Mouse (Mus musculus) layer of hippocampus, adult 2 months (tissue): ENCODE measurements around the gene Lyrm9. TPM values are rescaled to one million over a fixed set of nuclear protein-coding genes. Genes with fewer than 3 reads are reported as not detected.

Source experiments
- DNase-seq, 2 experiments: peaks; one replicate each; pipeline ENCODE4 v3.0.0; 2022; ENCODE audit warnings: low spot score in 2 of 2
- H3K27ac ChIP-seq: fragments of 200-600 bp; 2 replicates; pipeline ENCODE4 v1.8.1; 2022
- H3K4me3 ChIP-seq: fragments of 200-600 bp; 2 replicates; pipeline ENCODE4 v1.8.1; 2022; ENCODE audit warnings: mild to moderate bottlenecking
- CTCF ChIP-seq: fragments of 200-600 bp; conservative IDR thresholded peaks from 2 replicates; pipeline ENCODE4 v1.8.1; 2022; ENCODE audit warnings: antibody characterized with exemption, mild to moderate bottlenecking, moderate library complexity
- total RNA-seq, 2 experiments: library from RNA; stranded (reverse); gene quantifications; 2 replicates each; pipeline ENCODE4 v1.2.3; 2021

The Lyrm9 gene
- total RNA-seq, 2 experiments from 2014 or later = 20.6 to 22.0 TPM

DNA sequence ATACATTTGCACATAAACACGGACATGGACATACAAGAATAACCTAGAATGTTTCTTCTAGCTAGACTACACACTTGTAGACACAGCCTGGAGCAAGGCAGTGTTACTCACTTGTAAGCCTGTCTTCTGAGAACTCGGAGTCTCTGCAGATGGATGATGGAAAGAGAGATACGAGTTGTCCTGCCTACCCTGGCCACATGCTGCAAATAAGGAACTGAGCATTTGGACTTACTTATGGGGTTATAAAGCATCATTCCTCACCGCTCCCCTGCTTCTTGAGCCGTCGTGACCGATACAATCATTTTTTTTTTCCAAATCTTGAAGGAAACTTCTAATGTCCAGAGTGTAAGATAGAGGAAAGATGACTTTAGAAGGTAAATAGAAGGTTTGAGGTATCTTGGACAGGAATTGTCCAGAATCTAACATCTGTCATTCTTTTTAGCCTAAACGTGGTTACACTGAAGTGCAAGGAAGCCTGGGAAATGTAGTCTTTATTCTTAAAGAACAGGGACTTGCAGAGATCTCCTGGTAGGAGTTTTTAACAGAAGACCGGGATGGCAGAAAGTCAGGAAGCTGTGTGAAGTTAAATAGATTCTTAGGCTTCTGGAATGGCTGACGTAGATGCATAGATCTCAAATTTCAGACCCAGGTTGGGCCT, 30.2 kb upstream of the Lyrm9 start:
- Histone ChIP-seq H3K4me3 (no peak overlapping the region), H3K27ac (no peak overlapping the region)
- DNase-seq = no peak
- TF ChIP-seq CTCF = no peak

- Histone ChIP-seq H3K4me3 (no peak overlapping the region), H3K27ac (no peak overlapping the region)
- no peak for TF ChIP-seq CTCF
- no peak for DNase-seq
Measured at GRCm38 (mm10) chr11:78801094-78801493, 25.3 kb upstream of the Lyrm9 start.

- no peak overlapping the region for H3K4me3 ChIP-seq
- no peak for DNase-seq
- H3K27ac ChIP-seq = no peak overlapping the region
- TF ChIP-seq CTCF = no peak
Measured at GRCm38 (mm10) chr11:78803587-78804316, 22.6 kb upstream of the Lyrm9 start.

- H3K4me3 ChIP-seq = no peak overlapping the region
- DNase-seq = no peak
- TF ChIP-seq CTCF = no peak
- no peak overlapping the region for H3K27ac ChIP-seq
Measured at GRCm38 (mm10) chr11:78804551-78804950, 21.8 kb upstream of the Lyrm9 start.

DNA sequence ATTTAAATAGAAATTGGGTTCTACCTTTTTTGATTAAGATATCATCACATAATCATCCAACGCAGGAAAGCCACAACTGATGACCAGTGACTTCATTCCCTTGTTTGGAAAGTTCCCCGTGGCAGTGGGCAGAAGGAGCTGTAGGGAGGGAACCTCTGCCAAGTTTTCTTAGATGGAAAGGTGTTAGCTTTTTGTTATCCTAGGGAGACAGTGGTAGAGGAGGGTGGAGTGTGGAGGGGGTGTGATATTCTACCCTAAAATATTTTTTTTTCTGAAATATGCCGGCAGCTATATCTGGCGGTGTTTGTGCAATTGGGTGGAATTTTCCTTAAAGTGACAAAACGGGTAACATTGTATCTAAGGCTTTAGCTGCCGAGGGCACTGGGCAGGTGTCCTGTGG, 21.2 kb upstream of the Lyrm9 start:
- H3K4me3 ChIP-seq = no peak overlapping the region
- DNase-seq = no peak
- H3K27ac ChIP-seq = no peak overlapping the region
- TF ChIP-seq CTCF = no peak

DNA sequence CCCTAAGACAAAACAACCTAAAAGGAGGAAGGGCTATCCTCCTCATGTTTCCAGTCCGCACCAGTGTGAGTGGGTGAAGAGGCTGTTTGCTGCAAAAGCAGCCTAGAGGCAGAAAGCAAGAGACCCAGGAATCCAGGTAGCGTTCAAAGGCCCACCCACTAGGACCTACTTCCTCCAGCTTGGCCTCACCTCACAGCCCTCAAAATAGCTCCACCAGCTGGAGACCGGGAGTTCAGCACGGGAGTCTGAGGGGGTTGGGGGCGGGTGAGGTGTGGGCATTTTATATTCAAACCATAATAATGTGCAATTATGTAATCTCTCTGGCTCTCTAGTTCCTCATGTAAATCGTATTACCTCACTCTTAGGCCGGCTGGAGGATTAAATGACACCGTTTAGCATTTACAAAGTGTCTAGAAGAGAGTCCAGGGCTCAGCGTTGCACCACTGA, 20.7 kb upstream of the Lyrm9 start:
- no peak overlapping the region for H3K4me3 ChIP-seq
- H3K27ac ChIP-seq = no peak overlapping the region
- no peak for DNase-seq
- TF ChIP-seq CTCF = peak; percentile 23

GRCm38 (mm10) chr11:78807341-78808108, 18.9 kb upstream of the Lyrm9 start:
- no peak overlapping the region for H3K4me3 ChIP-seq
- TF ChIP-seq CTCF = no peak
- H3K27ac ChIP-seq = no peak overlapping the region
- no peak for DNase-seq

DNA sequence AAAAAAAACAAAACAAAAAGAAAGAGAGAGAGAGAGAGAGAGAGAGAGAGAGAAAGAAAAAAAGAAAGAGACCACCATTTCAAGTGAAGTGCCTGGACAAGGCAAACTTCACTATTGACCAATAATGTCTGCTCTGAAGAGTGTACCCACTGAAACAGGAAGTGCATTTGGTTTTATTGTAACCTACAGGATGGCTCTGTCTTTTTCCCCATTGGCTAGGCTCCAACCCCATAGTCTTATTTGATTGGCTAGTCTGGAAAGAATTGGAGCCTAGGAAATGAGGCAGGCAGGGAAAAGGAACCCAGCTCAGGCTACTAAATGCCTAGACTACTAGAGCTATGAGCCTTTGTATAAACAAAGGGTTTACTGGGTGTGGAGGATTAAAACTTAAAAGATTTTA, 17.0 kb upstream of the Lyrm9 start:
- no peak for TF ChIP-seq CTCF
- no peak overlapping the region for H3K4me3 ChIP-seq
- no peak overlapping the region for H3K27ac ChIP-seq
- DNase-seq = no peak

GRCm38 (mm10) chr11:78814461-78814941, 11.9 kb upstream of the Lyrm9 start:
- no peak for TF ChIP-seq CTCF

DNA sequence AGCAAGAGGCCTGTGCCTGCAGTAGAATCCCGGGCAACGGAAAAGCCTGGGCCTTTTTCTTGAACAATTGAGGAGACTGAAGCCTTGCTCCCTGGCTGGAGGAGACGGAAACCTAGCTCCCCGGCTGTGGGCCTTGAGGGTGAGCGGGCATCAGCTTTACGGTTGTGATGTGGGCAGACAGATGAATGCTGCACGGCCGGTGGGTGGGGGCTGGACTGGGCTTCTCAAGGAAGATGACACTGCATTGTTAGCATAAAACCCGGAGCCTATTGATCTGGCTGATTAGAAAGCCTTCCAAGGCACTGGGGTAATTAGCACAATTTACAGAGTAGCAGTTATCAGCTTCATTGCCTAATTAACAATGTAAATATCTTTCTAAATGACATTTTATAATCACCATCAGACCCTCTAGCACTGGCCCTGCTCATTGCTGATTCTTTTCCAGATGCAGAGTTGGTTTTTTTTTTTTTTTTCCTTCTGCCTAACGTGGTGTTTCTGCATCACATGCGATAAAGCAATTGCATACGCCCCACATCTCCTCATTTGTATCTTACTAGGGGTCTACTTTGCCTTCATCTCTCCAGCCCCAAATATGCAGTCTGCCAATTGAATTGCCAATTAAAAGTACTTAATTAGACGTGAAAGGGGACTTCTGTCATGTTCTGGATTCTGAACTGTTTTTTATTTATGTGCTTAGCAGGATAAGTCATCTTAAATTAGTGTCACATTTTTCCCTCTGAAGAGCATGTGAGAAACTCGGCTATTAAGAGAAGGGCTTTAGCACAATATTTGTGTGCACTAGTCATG, 10.2 kb upstream of the Lyrm9 start:
- Histone ChIP-seq H3K27ac (no peak overlapping the region), H3K4me3 (no peak overlapping the region)
- no peak for TF ChIP-seq CTCF
- no peak for DNase-seq

More at GRCm38 (mm10) chr11:78814461-78814941, 11.9 kb upstream of the Lyrm9 start:
- no peak for DNase-seq
- H3K27ac ChIP-seq = no peak overlapping the region
- no peak overlapping the region for H3K4me3 ChIP-seq

DNA sequence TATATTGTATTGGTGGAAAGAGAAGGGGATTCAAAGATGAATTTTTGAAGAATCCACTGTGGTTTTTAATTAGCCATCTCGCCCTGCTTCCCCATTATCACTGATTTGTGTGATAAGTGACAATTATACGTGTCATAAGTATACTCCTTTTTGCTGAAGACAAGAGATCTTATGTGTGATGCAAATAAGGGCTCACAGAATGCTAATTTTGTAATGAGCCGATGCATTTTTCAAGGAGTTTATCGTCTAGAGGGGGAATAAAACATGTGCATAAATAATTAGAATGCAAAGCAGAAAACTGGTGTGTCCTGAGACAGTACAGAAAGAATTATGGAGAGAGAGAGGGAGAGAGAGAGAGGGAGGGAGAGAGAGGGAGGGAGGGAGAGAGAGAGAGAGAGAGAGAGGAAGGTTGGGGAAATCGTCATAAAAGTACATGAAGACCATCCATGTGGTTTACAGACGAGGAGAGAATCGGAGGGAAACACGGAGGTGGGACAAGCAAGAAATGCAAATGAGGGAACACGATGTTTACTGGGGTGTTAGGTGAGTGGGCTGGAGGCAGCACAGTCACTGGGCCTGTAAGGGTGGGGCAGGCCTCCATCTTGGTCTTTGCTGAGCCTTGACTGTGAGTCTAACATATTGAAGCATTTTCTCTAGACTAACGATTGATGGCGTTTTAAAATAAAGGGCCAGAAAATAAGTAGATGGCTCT, 8.9 kb upstream of the Lyrm9 start:
- DNase-seq = no peak
- H3K27ac ChIP-seq = no peak overlapping the region
- H3K4me3 ChIP-seq = no peak overlapping the region
- no peak for TF ChIP-seq CTCF

- DNase-seq = no peak
- Histone ChIP-seq H3K27ac (no peak overlapping the region), H3K4me3 (no peak overlapping the region)
- TF ChIP-seq CTCF = no peak
Measured at GRCm38 (mm10) chr11:78820337-78821000, 5.9 kb upstream of the Lyrm9 start.
